Mouse (Mus musculus): ENCODE results near the gene Mmp14.

The Mmp14 gene

DNA sequence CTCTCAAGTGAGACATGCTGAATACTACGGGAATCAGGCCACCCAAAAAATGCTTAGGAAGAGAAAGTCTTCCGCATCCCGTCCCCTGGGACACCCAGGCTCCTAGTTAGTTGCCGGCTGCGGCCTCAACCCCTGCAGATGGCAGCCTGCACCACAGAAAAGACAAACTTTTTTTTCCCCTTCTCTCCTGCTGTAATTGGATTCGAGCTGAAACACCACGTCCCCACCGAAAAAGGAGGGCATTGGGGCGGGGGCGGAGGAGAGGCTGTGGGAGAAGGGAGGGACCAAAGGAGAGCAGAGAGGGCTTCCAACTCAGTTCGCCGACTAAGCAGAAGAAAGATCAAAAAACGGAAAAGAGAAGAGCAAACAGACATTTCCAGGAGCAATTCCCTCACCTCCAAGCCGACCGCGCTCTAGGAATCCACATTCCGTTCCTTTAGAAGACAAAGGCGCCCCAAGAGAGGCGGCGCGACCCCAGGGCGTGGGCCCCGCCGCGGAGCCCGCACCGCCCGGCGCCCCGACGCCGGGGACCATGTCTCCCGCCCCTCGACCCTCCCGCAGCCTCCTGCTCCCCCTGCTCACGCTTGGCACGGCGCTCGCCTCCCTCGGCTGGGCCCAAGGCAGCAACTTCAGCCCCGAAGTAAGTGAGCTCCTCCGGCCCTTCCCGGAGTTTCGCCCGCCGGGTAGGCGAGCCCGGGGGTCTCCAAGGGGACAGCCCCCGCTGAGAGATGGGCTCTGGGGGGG is at the start of gene Mmp14:
Gene Mmp14 (plus strand): TSS at position 279 of the 744 bp plus-strand sequence.
- peak; percentile 58 for DNase-seq (ENCODE audit: low spot score)

DNA sequence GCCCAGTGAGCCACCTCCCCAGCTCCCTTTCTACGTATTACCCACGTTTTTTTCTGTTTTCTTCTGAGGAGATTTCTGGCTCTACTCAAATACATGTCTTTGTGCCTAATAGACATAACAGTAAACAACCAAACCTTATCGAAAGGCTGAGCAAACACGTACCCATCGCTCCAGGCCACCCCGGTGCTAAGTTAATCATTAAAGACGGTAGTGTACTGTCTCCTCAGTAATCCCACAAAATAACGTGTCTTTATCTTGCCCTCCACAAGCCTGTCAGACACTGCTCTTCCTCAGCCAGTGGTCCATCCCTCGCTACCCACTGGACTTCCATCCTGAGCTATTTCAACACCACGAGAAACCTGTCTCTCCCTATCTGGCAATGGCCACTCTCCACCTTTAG is 49.6 kb upstream of the Mmp14 start:
- no peak for DNase-seq (ENCODE audit: low spot score)

DNA sequence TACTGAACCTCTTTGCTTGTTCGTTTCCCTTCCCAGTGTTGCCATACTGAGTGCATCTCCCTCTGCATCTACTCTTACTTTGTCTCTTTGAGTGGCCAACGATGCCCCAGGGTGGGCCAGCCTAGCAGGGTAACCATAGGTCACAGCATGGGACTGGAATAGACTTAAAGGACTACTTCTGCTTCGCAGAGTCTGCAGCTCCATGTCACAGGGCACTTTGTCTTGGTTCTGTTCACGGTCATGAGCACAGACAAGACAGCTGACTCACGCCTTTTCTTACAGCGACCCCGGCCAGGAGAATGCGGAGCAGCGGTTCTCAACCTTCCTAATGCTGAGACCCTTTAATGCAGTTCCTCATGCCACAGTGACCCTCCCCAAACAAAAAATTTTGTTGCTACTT is 48.8 kb upstream of the Mmp14 start:
- no peak for DNase-seq (ENCODE audit: low spot score)

DNA sequence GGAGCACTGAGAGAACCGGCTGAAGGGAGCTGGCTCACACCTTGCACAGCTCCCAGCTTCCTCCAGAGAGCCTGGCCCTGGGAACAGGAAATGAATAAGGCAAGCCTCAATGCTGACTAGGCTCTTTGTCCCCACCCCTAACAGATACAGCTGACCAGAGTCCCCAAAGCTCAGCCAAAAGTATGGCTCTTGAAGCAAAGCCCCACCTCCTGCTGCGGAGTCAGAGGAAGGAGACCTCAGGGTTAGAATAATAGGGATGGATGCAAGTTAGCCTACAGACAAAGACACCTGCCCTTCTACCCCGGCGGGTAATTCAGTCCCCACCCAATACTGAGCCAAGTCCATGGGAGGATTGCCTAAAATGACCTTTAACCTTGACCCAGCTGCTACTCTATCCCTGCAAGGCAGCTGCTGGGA is 48.0 kb upstream of the Mmp14 start:
- no peak for DNase-seq (ENCODE audit: low spot score)

DNA sequence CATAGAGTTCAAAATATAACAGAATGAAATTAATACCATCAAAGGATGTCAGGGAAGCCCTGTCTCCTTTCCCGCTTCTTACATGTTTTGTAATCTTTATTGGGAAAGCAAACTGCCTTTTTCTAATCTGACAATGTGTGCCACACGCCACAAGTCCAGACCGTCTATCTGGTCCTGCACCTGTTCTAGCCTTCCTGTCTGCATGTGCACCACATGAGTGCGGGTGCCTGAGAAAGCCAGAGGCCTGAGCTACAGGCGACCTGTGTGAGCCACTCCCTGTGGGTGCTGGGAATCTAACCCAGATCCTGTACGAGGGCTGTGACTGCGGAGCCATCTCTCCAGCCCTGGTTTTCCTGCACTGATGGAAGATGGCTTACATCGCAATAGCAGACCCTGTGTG is 47.0 kb upstream of the Mmp14 start:
- DNase-seq (ENCODE audit: low spot score): no peak

DNA sequence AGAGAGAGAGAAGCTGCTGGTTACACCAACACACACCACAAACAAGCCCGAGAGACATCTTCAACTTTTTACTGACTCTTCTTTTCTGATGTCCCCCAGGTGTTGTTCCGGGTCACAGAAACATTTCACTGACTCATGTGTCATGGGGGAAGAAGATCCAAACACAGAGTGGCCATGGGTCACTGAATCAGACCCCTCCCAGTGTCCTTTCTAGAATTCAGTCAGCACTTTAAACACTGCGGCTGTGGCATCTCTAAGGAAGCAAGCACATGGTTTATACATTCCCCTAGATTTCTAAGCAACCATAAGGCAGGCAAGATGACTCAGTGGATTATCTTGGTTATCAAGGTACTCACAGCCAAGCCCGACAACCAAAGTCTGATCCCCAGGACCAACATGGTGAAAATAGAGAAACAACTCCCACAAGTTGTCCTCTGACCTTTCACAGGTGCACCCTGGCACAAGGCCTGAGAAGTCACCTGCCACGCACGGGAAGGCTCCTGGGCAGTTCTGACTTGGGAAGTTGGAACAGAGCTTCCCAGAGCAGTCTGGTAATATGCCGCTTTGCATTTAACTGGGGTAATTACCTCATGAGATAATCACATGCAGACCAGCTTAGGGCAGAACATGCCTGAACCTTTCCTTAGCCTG is 45.3 kb upstream of the Mmp14 start:
- no peak for DNase-seq (ENCODE audit: low spot score)

DNA sequence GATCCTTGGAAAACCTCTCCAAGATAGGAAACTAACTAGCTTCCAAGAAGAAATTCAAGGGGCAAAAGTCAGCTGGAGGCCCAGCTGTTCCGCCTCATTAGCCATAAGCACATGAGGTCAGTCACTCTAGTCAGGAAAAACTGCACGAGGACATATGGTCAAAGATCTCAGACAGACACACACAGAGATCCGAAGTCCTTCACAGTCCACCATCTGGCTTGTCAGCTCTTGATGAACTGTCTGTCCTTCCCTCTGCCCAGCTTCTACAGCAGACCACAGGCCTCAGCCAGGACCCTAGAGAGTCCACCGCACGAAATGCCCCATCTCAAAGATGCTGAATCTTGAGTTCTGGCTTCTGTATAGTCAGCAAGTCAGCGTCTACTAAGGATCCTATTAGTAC is 43.9 kb upstream of the Mmp14 start:
- DNase-seq (ENCODE audit: low spot score): no peak

DNA sequence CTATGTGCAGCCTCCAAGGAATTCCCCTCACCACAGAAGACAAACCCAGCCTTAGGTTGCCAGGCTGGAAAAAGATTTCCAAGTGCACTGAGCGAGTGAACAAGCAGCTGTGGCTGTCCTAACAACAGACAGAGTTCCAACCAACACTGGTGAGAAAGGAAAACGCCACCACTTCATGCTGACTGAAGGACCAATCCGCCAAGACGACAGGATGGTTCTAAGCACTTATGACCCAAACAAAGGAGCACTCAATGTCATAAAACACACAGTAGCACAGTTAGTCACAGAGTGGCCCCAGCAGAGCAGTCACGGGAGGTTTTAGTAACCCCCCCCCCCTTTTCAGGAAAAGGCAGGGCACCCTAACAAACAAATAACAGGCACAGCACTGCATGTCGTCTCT is 40.6 kb upstream of the Mmp14 start:
- DNase-seq (ENCODE audit: low spot score): no peak

DNA sequence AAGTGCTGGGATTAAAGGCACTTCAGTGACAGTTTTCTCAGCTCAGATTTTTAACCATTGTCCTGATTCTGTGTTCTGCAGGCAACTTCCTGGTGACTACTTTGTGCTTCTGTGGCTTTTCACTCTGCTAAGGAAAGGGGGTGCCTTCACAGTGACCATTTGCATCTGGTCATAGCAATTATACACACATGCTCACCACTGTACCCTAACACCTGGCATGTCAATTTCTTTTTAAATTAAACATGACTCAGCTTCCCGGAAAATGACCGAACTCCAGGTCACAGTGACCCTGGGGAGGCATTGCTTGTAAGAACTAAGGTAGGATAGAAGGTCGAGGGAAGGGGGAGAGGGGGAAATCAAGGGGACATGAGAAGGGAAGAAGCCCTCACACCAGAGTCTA is 37.6 kb upstream of the Mmp14 start:
- DNase-seq (ENCODE audit: low spot score): no peak

DNA sequence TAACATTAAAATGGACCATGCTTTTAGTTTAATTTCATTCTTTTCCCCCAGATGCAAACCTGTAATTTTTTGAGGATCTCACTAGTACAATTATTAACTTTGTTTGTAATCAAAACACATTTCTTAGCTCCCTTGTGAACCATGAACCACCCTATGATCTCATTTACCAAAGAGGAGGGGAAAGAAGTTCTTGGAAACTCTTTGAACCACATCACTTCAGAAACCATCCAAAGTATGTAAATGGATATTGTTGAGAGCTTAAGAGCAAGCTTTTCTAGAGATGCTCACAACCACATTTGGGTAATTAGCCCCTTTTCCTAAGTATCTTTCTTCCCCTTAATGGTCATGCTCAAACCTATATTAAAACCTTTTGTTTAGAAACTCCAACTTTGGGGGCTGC is 37.1 kb upstream of the Mmp14 start:
- no peak for DNase-seq (ENCODE audit: low spot score)

DNA sequence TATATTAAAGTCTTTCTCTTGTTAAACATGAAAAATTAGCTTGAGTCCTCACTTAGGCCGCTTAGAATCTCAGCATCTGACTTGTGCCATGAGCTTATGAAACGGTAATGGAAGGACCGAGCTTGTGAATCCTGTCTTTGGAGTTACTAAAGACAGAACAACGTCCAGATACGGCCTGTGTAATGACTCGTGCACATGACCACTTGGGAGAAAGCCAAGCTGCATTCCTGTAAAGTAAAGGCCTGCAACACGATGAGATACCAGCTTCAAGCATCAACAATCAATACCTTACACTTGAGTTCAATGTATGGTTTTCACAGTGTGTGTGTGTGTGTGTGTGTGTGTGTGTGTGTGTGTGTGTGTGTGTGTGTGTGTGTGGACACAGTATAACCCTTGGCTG is 34.7 kb upstream of the Mmp14 start:
- no peak for DNase-seq (ENCODE audit: low spot score)

DNA sequence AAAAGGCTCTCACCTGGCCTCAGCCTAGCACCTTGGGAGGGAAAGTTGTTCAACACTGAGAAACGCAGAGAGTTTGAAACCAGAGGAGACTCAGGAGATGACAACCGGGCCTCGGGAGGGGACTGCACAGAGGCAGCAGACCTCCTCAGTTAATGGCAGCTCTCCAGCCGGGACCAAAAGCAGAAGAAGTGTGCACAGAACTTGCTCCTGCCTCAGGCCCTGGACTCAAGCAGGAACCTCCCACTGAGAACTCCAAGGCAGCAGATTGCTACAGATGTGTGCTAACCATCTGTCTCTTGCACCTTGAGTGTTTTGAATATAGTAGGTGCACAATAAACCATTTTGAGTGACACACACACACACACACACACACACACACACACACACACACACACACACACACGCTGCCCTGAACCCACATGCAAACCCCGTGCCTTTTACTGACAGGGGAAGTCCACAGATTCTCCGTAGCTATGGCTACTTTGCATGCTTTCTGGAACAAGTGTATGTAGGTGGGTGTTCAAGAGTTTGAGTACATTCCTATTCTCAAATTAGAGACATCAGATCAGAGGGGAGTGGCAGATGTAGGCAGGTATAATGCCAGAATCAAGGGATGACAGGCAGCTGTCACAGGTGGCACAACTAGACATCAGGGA is 33.4 kb upstream of the Mmp14 start:
- no peak for DNase-seq (ENCODE audit: low spot score)

DNA sequence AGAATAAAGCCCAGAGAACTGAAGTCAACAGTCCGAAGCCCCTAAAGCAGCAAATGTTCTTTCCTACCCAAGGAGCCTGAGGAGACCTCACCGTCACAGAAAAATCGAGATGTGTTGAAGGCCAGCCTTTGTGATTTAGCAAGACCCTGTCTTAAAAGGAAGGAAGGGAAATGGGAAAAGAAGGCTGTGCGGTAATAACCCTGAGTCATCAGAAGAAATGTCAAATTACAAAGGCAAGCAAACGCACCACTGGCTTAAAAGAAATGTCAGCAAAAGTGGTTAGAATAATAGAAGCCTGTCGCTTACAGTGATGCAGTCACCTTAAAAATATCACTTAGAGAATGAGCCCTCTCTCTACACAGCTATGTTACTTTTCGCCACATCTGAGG is 32.9 kb upstream of the Mmp14 start:
- no peak for DNase-seq (ENCODE audit: low spot score)

DNA sequence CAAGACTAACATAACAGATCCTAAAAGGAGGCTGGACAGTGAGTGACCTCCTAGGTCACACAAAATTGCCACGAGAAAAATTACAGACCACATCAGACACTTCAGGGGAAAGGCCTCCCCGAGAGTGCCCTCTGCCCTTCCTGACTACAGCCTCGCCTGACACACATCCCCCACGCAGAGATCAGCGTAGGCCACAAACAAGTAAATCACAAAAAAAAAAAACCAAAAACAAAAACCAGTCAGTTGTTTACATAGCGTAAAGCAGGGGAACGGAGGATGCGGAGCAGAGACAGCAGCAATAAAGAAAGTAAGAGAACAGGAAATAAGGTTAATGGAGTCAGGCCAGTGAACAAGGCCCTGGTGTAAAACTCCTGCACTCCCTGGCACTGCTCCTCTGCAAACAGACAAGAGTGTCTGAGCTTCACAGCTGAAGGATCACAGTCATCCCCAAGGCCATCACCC is 32.5 kb upstream of the Mmp14 start:
- DNase-seq (ENCODE audit: low spot score): no peak

DNA sequence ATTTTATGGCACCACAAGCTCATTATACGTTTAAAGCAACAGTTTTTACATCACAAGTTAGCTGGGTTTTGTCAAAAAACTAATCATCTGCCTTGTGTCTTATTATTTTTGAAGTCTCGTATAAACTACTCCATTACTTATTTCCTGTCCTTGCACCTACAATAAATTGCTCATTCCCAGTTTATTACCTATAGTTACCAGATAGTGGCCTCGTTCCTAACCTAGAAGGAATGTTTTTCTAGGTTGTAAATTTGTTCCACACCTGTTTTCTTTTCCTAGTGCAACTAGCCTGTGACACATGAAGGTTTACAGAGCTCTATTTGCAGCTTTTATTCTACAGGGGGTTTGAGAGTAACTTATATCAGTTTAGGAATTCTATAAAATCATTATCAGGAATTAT is 29.7 kb upstream of the Mmp14 start:
- DNase-seq (ENCODE audit: low spot score): no peak

DNA sequence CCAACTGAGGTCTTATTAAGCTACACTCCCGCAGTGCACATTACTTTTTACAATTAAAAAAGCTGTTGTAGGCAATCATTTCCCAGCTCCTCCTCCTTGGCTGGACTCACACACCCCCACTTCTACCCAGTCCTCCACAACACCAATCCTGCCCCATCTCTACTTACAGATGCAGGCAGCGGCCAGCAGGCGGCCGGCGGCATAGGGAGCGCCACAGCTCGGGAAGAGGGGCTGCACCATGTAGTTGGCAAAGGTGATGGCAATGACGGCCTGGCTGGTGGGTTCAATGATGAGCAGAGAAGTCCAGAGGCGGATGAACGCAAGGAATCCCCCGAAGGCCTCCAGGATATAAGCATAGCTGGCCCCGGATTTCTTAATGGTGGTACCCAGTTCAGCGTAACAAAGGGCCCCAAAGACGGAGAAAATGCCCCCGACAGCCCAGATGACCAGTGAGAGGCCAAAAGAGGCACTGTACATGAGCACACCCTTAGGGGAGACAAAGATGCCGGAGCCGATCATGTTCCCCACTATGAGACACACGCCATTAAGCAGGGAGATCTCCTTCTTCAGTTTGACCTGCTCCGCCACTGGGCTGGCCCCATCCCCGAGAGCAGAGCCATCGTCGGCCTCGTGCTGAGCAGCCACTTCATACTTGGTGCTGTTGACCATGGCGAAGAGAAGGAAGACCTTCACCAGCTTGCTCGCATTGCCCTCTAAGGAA is 22.9 kb upstream of the Mmp14 start:
- DNase-seq (ENCODE audit: low spot score): no peak

DNA sequence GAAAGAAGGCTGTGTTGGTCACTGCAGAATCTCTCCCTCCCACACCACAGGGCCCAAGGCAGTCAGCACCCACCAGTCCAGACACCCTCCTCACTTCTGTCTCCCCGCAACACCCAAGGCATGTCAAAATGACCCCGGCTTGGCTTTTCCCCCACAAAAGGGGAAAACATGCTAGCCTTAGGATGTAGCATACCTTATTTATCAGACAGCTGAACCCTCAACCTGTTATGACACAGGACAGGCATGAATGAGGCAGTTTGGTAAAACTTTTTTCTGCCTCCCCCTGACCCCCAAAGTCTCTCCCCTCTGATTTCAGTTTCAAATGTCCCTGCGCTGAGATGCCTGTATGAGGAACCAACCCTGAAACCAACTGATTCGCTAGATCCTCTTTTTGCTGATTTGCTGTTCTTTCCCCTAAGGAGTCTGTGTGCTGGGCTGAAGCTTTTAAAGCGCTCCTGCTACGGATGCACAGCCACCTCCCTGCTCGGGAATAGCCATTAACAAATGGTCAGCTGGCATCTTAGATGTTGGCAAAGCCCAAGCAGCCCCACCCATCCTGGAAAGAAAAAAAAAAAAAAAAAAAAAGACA is 22.3 kb upstream of the Mmp14 start:
- DNase-seq (ENCODE audit: low spot score): no peak

DNA sequence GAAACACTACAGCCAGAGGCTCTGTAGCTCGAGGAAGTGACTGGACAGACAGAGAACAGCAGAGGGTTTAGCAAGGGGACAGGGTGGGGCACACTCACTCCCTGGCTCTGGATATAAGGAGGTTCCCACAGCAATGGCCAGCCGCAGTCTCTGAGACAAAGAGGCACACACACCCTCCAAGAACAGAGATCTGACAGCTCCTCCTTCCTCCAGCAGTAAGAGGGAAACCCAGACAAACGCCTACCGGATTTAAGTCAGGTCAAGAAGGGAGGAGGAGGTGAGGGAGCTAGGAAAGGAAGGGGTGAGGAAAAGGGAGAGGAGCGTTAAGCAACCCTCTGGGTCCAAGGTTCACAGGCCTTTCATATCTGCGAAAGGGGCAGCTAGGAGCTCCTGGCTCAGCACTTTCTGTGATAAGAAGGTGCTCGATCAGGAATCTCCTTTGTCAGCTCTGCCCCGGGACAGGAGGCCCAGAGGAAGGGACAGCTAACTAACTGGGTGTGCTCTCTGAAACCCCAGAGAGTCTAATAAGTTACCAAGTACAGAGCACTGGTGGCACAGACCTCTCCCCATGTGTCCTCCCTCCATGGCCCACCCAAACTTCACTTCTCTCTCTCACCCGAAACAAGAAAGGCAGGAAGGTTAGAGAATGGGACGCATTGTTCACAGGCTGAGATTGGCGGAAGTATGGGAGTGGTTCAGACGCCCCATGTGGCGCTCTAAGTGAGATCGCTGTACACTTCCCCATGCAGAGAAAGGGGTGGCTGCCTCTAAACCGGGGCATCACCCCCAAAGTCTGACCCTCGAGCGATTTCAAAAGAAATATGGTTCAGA is 21.2 kb upstream of the Mmp14 start:
- no peak for DNase-seq (ENCODE audit: low spot score)

DNA sequence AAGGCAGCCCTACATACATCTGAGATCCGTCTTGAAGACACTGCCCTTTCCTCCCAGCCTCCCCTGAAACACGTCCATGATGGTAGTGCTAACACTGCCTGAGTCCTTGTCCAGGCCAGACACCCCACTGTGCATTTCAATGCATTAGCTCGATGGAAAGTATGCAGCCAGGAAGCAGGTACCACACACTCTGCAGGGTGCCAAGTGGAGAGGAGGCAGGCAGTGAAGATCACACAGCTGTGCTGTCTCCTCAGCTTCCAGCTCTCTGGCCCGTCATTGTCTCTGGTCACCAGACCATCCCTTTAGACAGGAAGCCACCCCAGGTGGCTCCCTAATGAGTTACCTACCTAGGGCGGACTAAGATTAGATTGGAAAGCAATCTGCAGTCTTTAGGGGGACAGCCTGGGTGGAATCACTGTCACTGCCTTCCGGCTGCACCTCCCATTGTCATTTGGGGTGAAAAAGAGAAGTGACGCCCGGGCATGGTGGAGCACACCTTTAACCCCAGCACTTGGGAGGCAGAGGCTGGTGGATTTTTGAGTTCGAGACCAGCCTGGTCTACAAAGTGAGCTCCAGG is 19.3 kb upstream of the Mmp14 start:
- DNase-seq (ENCODE audit: low spot score): no peak

DNA sequence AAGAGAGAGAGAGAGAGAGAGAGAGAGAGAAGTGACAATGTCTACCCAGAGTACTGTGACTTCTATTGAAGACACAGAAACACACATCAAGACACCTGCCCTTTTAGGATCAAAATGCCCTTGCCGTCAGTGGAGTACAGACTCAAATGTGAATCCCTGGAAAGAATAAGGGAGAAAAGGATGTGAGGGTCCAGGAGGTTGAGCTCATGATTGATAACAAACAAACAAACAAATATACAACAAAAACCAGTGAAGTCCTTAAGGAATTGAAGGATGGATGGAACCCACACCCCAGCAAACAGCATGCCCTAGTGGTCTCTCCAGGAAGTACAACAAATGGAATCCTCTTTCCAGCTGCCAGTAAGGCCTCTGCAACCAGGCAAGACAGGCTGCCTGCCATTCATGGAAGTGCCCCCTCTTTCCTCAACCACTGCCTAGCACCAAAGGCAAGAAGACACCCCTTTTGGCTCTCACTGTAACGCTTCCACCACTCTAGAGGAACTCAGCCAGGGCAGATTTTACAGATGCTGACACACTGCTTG is 18.7 kb upstream of the Mmp14 start:
- DNase-seq (ENCODE audit: low spot score): peak; percentile 77

Data from MN1 (cell line).